Comparison of ENCODE assay signal across 8 mouse cellular contexts in the genomic region with DNA sequence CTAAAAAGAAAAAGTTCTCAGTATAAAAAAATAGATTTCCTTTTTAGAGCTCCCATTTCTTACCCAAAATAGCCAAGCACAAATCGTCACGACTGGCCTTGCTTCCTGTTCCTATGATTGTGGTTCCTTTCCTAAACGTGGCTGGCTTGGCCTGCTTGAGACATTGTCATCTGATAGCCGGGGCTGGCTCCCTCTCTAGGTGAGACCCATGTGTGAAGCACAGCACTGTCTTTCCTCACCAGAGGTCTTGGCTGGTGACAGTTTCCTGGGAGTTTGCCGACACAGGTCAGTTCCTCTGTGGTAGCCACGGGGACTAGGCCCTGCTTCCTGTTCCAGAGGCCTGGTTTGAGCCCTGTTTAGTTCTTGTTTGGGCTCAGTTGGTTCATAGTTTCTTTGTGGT. TPM values are rescaled to one million over a fixed set of nuclear protein-coding genes. Genes with fewer than 3 reads are reported as not detected.
DNase-seq lines count a peak whose midpoint lies in the region; ATAC-seq lines count a peak whose summit lies in the region.

No protein-coding gene starts in this region.

- no peak overlapping the region for H3K4me3 ChIP-seq in midbrain, embryonic 11.5 days (ENCODE audit: low read depth, low read length)
- H3K4me3 ChIP-seq in midbrain, embryonic 16.5 days (ENCODE audit: low read depth, low read length) = no peak overlapping the region

- DNase-seq in midbrain, embryonic 11.5 days (ENCODE audit: low spot score, missing footprints) = peak; percentile 47
- peak; percentile 60 for DNase-seq in gastrocnemius, postnatal 25 days
- DNase-seq in kidney, adult 9 months = peak; percentile 59
- no peak for DNase-seq in Muller cell, postnatal 12 days (ENCODE audit: inconsistent ontology term)
- no peak for DNase-seq in adipocyte (ENCODE audit: low spot score)

- no peak overlapping the region for H3K9ac ChIP-seq in midbrain, embryonic 11.5 days (ENCODE audit: low read length)
- no peak overlapping the region for H3K9ac ChIP-seq in midbrain, embryonic 16.5 days (ENCODE audit: low read depth, low read length)

- no peaks in the 10 kb centered on the region for H3K36me3 ChIP-seq in midbrain, embryonic 11.5 days (ENCODE audit: control insufficient read depth, insufficient read depth, low read length)
- no peaks in the 10 kb centered on the region for H3K36me3 ChIP-seq in midbrain, embryonic 16.5 days (ENCODE audit: control insufficient read depth, insufficient read depth, low read length)

- H3K9me3 ChIP-seq in midbrain, embryonic 11.5 days (ENCODE audit: control insufficient read depth, low read length) = no peaks in the 10 kb centered on the region
- no peaks in the 10 kb centered on the region for H3K9me3 ChIP-seq in midbrain, embryonic 16.5 days (replicated peaks; ENCODE audit: control insufficient read depth, low read length, poor library complexity, severe bottlenecking)

- H3K27ac ChIP-seq in midbrain, embryonic 11.5 days (ENCODE audit: low read depth, low read length) = no peak overlapping the region
- no peak overlapping the region for H3K27ac ChIP-seq in midbrain, embryonic 16.5 days (ENCODE audit: low read length)

- H3K4me1 ChIP-seq in midbrain, embryonic 11.5 days (ENCODE audit: control insufficient read depth, insufficient read depth, low read length) = no peaks in the 10 kb centered on the region
- no peaks in the 10 kb centered on the region for H3K4me1 ChIP-seq in midbrain, embryonic 16.5 days (ENCODE audit: control insufficient read depth, insufficient read depth, low read length)

- ATAC-seq in midbrain, embryonic 11.5 days (ENCODE audit: low FRiP score) = no peak
- no peak for ATAC-seq in midbrain, embryonic 16.5 days
- peak; percentile 73 for ATAC-seq in megakaryocyte progenitor cell, adult 5-6 weeks (replicated peaks; ENCODE audit: poor library complexity)
- ATAC-seq in cerebellum, adult (ENCODE audit: insufficient number of reproducible peaks, low FRiP score, low TSS enrichment) = no peak

- 76% methylated on average over 6 of the region's 6 CpGs for WGBS in midbrain, embryonic 11.5 days
- 73% methylated on average over 6 of the region's 6 CpGs for WGBS in midbrain, embryonic 16.5 days

- H3K27me3 ChIP-seq in midbrain, embryonic 11.5 days (ENCODE audit: control insufficient read depth, insufficient read depth, low read length) = no peaks in the 10 kb centered on the region
- peaks cover 3% of the 10 kb centered on the region; the same call in 1 of the 2 replicates for H3K27me3 ChIP-seq in midbrain, embryonic 16.5 days (ENCODE audit: control insufficient read depth, insufficient read depth, low read depth, low read length)

- H3K4me2 ChIP-seq in midbrain, embryonic 11.5 days = no peak overlapping the region
- no peak overlapping the region for H3K4me2 ChIP-seq in midbrain, embryonic 16.5 days (ENCODE audit: low read length)

RNA-seq across cellular contexts. Expression of a gene that starts 6.8 kb away (rescaled TPM):
- 0.51 and 1.0 TPM in 2 replicates for polyA plus RNA-seq in midbrain, embryonic 11.5 days (2014; fragmentation: Nextera tagmentation; extraction: Ambion mirVana)
- polyA plus RNA-seq in midbrain, embryonic 16.5 days (2015; fragmentation: Nextera tagmentation; extraction: Ambion mirVana) = 1.1 and 1.2 TPM in 2 replicates
- 10 to 100 TPM in 1 of 2 experiments, 1 to 10 TPM in 1; 7.9 to 10.7 TPM for total RNA-seq in gastrocnemius, postnatal 25 days (2021)
- total RNA-seq in megakaryocyte progenitor cell, adult 5-6 weeks (2015) = 15.4 and 16.5 TPM in 2 replicates
- 16.0 and 17.9 TPM in 2 replicates for total RNA-seq in megakaryocyte progenitor cell, adult 5-6 weeks (2017)

RNA-seq across cellular contexts. Expression of a gene that starts 33.6 kb away (rescaled TPM):
- 33.4 and 33.6 TPM in 2 replicates for polyA plus RNA-seq in midbrain, embryonic 11.5 days (2014; fragmentation: Nextera tagmentation; extraction: Ambion mirVana)
- polyA plus RNA-seq in midbrain, embryonic 16.5 days (2015; fragmentation: Nextera tagmentation; extraction: Ambion mirVana) = 26.0 and 32.8 TPM in 2 replicates
- 10 to 100 TPM; 14.6 to 15.6 TPM for total RNA-seq in gastrocnemius, postnatal 25 days (2021)
- total RNA-seq in megakaryocyte progenitor cell, adult 5-6 weeks (2015) = 44.3 and 56.4 TPM in 2 replicates
- total RNA-seq in megakaryocyte progenitor cell, adult 5-6 weeks (2017) = 24.8 and 29.7 TPM in 2 replicates

Comparison
In these comparisons a context has a peak if more than half of its experiments do, and no peak if none do; other contexts are left out.
1. DNase-seq: peak in midbrain, embryonic 11.5 days (single experiment), gastrocnemius, postnatal 25 days (single experiment) and kidney, adult 9 months (single experiment); none in Muller cell, postnatal 12 days (single experiment) and adipocyte (single experiment).